Mouse (Mus musculus) liver, embryonic 11.5 days (tissue): ENCODE results near the gene Usp47. TPM values are rescaled to one million over a fixed set of nuclear protein-coding genes. Genes with fewer than 3 reads are reported as not detected.

Source experiments
- ATAC-seq: fragments of 200-750 bp; cut with Nextera tagmentation; replicated peaks from 2 replicates; pipeline ENCODE4 v1.8.0; 2017; ENCODE audit warnings: moderate number of reproducible peaks, mild to moderate bottlenecking, moderate TSS enrichment, moderate library complexity; ENCODE audit not compliant: low FRiP score
- DNase-seq: peaks from one replicate; pipeline ENCODE4 v3.0.0-alpha.2; 2017; ENCODE audit warnings: low spot score
- H3K27ac ChIP-seq: fragments of 300-500 bp; sonication (generic); 2 replicates; pipeline ENCODE4 v1.5.1; 2014; ENCODE audit warnings: mild to moderate bottlenecking, low read depth, low read length, control low read depth
- H3K27me3 ChIP-seq: fragments of 300-500 bp; sonication (generic); replicated peaks from 2 replicates; pipeline ENCODE4 v1.6.1; 2014; ENCODE audit warnings: low read length, mixed read lengths; ENCODE audit not compliant: control insufficient read depth, insufficient read depth
- H3K36me3 ChIP-seq: fragments of 300-500 bp; sonication (generic); 2 replicates; pipeline ENCODE4 v1.6.1; 2014; ENCODE audit warnings: mild to moderate bottlenecking, low read length, moderate library complexity, mixed read lengths; ENCODE audit not compliant: control insufficient read depth, insufficient read depth
- H3K4me1 ChIP-seq: fragments of 300-500 bp; sonication (generic); replicated peaks from 2 replicates; pipeline ENCODE4 v1.6.1; 2014; ENCODE audit warnings: low read length, mixed read lengths; ENCODE audit not compliant: control insufficient read depth, insufficient read depth
- H3K4me2 ChIP-seq: fragments of 300-500 bp; sonication (generic); 2 replicates; pipeline ENCODE4 v1.6.1; 2014; ENCODE audit warnings: mild to moderate bottlenecking, control low read depth, moderate library complexity
- H3K4me3 ChIP-seq: fragments of 300-500 bp; sonication (generic); 2 replicates; pipeline ENCODE4 v1.5.1; 2014; ENCODE audit warnings: low read depth, low read length, control low read depth
- H3K9ac ChIP-seq: fragments of 300-500 bp; sonication (generic); 2 replicates; pipeline ENCODE4 v1.6.1; 2014; ENCODE audit warnings: low read depth, low read length, control low read depth
- H3K9me3 ChIP-seq: fragments of 300-500 bp; sonication (generic); 2 replicates; pipeline ENCODE4 v1.6.1; 2016; ENCODE audit warnings: low read length, inconsistent platforms, mixed read lengths; ENCODE audit not compliant: control insufficient read depth
- WGBS: fragments of 180-500 bp; shearing (Covaris S2); extraction: QIAGEN DNeasy Blood & Tissue Kit; methylation state at CpG from one replicate; pipeline ENCODE4 v1.1.7; 2014; 5-methylcytosine and 5-hydroxymethylcytosine counted together
- polyA plus RNA-seq: library from polyadenylated mRNA; unstranded; fragments of >200 nt; fragmentation: Nextera tagmentation; extraction: Ambion mirVana; gene quantifications from 2 replicates; pipeline ENCODE4 v1.2.1, GENCODE M21; 2014

Gene Usp47
- polyA plus RNA-seq, 1 experiment from 2014 or later: 55.3 TPM

GRCm38 (mm10) chr7:112045794-112046388 is 22.6 kb downstream of the Usp47 start:
- H3K4me1 ChIP-seq: peaks cover 9% of the 10 kb centered on the region
- no peak overlapping the region for H3K4me3 ChIP-seq
- H3K9ac ChIP-seq: no peak overlapping the region
- DNase-seq (no peak), ATAC-seq (no peak)
- H3K36me3 ChIP-seq: no peaks in the 10 kb centered on the region
- H3K27me3 ChIP-seq: no peaks in the 10 kb centered on the region
- WGBS: 62% methylated on average over 3 of the region's 3 CpGs
- H3K27ac ChIP-seq: no peak overlapping the region
- no peaks in the 10 kb centered on the region for H3K9me3 ChIP-seq
- no peak overlapping the region for H3K4me2 ChIP-seq

GRCm38 (mm10) chr7:112048643-112049042 is 25.3 kb downstream of the Usp47 start:
- no peak overlapping the region for H3K9ac ChIP-seq
- WGBS: 85% methylated on average over 5 of the region's 5 CpGs
- ATAC-seq (no peak), DNase-seq (no peak)
- no peak overlapping the region for H3K4me2 ChIP-seq
- H3K4me3 ChIP-seq: no peak overlapping the region
- H3K4me1 ChIP-seq: no peaks in the 10 kb centered on the region; the same call in none of the 2 replicates
- H3K27ac ChIP-seq: no peak overlapping the region
- H3K9me3 ChIP-seq: no peaks in the 10 kb centered on the region
- no peaks in the 10 kb centered on the region for H3K36me3 ChIP-seq
- H3K27me3 ChIP-seq: no peaks in the 10 kb centered on the region

GRCm38 (mm10) chr7:112053667-112054066 is 30.4 kb downstream of the Usp47 start:
- no peak for DNase-seq
- Histone ChIP-seq H3K4me2 (no peak overlapping the region), H3K27ac (no peak overlapping the region), H3K4me3 (no peak overlapping the region), H3K4me1 (no peaks in the 10 kb centered on the region), H3K9ac (no peak overlapping the region), H3K9me3 (no peaks in the 10 kb centered on the region), H3K36me3 (peaks cover 6% of the 10 kb centered on the region), H3K27me3 (no peaks in the 10 kb centered on the region)
- no peak for ATAC-seq
- WGBS: 91% methylated on average over 3 of the region's 3 CpGs

- Histone ChIP-seq H3K9ac (no peak overlapping the region), H3K4me1 (no peaks in the 10 kb centered on the region), H3K27me3 (no peaks in the 10 kb centered on the region), H3K4me2 (no peak overlapping the region), H3K27ac (peak overlapping the region; percentile 53; the same call in 1 of the 2 replicates), H3K4me3 (no peak overlapping the region), H3K9me3 (no peaks in the 10 kb centered on the region), H3K36me3 (peaks cover 13% of the 10 kb centered on the region)
- DNase-seq (no peak), ATAC-seq (peak; percentile 65)
- WGBS: 72% methylated on average over 8 of the region's 8 CpGs
Observed at GRCm38 (mm10) chr7:112055901-112056625, 32.8 kb downstream of the Usp47 start.

- no peak overlapping the region for H3K4me2 ChIP-seq
- no peak overlapping the region for H3K9ac ChIP-seq
- ATAC-seq: no peak
- no peaks in the 10 kb centered on the region for H3K27me3 ChIP-seq
- no peak overlapping the region for H3K4me3 ChIP-seq
- 90% methylated on average over 5 of the region's 5 CpGs for WGBS
- DNase-seq: no peak
- peaks cover 16% of the 10 kb centered on the region for H3K36me3 ChIP-seq
- H3K27ac ChIP-seq: no peak overlapping the region
- no peaks in the 10 kb centered on the region for H3K9me3 ChIP-seq
- H3K4me1 ChIP-seq: no peaks in the 10 kb centered on the region
Observed at GRCm38 (mm10) chr7:112074868-112075267, 51.6 kb downstream of the Usp47 start.

GRCm38 (mm10) chr7:112082636-112083035 is 59.3 kb downstream of the Usp47 start:
- Histone ChIP-seq H3K9me3 (no peaks in the 10 kb centered on the region), H3K36me3 (peaks cover 19% of the 10 kb centered on the region), H3K27me3 (no peaks in the 10 kb centered on the region), H3K4me3 (no peak overlapping the region), H3K27ac (no peak overlapping the region), H3K4me1 (no peaks in the 10 kb centered on the region), H3K9ac (no peak overlapping the region), H3K4me2 (no peak overlapping the region)
- ATAC-seq (no peak), DNase-seq (no peak)
- WGBS: 80% methylated on average over 1 of the region's 1 CpGs

GRCm38 (mm10) chr7:112084222-112084621 is 60.9 kb downstream of the Usp47 start:
- Histone ChIP-seq H3K27ac (no peak overlapping the region), H3K4me3 (no peak overlapping the region), H3K4me2 (no peak overlapping the region), H3K4me1 (no peaks in the 10 kb centered on the region), H3K27me3 (no peaks in the 10 kb centered on the region), H3K9ac (no peak overlapping the region), H3K9me3 (no peaks in the 10 kb centered on the region), H3K36me3 (peaks cover 20% of the 10 kb centered on the region)
- ATAC-seq: no peak
- DNase-seq: no peak
- WGBS: 82% methylated on average over 2 of the region's 2 CpGs

GRCm38 (mm10) chr7:112085062-112085461 is 61.8 kb downstream of the Usp47 start:
- 49% methylated on average over 4 of the region's 4 CpGs for WGBS
- H3K4me3 ChIP-seq: no peak overlapping the region
- H3K36me3 ChIP-seq: peaks cover 20% of the 10 kb centered on the region
- no peak for ATAC-seq
- H3K9me3 ChIP-seq: no peaks in the 10 kb centered on the region
- H3K27ac ChIP-seq: no peak overlapping the region
- no peak overlapping the region for H3K4me2 ChIP-seq
- no peak overlapping the region for H3K9ac ChIP-seq
- peak; percentile 71 for DNase-seq
- H3K4me1 ChIP-seq: no peaks in the 10 kb centered on the region
- no peaks in the 10 kb centered on the region for H3K27me3 ChIP-seq

- Histone ChIP-seq H3K9me3 (no peaks in the 10 kb centered on the region), H3K9ac (no peak overlapping the region), H3K4me1 (no peaks in the 10 kb centered on the region), H3K4me3 (no peak overlapping the region), H3K27ac (no peak overlapping the region), H3K4me2 (no peak overlapping the region), H3K36me3 (peaks cover 24% of the 10 kb centered on the region), H3K27me3 (no peaks in the 10 kb centered on the region)
- WGBS: 94% methylated on average over 2 of the region's 2 CpGs
- ATAC-seq (no peak), DNase-seq (no peak)
Observed at GRCm38 (mm10) chr7:112086186-112086585, 62.9 kb downstream of the Usp47 start.
